ENCODE assay signal across 27 mouse cellular contexts in the genomic region with DNA sequence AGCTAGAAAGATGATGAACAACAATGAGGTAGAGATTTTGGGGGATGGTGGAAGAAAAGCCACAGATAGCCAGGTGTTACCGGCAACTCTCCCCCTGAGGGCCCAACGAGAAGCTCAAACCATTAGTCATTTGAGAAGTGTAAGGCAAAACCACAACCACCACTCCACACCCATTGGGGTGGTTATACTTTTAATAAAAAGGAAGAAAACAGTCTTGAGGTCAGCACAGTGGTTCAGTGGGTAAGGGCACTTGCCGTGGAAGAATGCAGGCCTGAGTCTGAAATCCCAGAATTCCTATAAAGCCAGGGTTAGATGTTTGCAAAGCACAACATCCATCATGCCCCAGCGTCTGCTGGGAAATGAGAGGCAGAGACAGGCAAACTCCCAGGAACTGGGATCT. TPM values are rescaled to one million over a fixed set of nuclear protein-coding genes. Genes with fewer than 3 reads are reported as not detected.
DNase-seq lines count a peak whose midpoint lies in the region; ATAC-seq lines count a peak whose summit lies in the region.
"Had no signal": no experiment of that assay in that cellular context is flagged by ENCODE, and none has a peak within 500 bp of the region (broad histone marks: within the 10 kb centered on the region; RNA-seq: fewer than 3 reads in every experiment).

No protein-coding gene starts in this region.

- H3K27me3 ChIP-seq in neural tube, embryonic 15.5 days (replicated peaks): no peaks in the 10 kb centered on the region
- H3K27me3 ChIP-seq: forebrain, embryonic 15.5 days; limb, embryonic 12.5 days; liver, embryonic 12.5 days; lung, embryonic 15.5 days; midbrain, embryonic 12.5 days had no signal

- H3K9me3 ChIP-seq in neural tube, embryonic 15.5 days (replicated peaks): no peaks in the 10 kb centered on the region
- H3K9me3 ChIP-seq: forebrain, embryonic 15.5 days; limb, embryonic 12.5 days; liver, embryonic 12.5 days; lung, embryonic 15.5 days; midbrain, embryonic 12.5 days had no signal

- H3K4me3 ChIP-seq in neural tube, embryonic 15.5 days (replicated peaks): no peak overlapping the region
- H3K4me3 ChIP-seq: forebrain, embryonic 15.5 days; limb, embryonic 12.5 days; liver, embryonic 12.5 days; lung, embryonic 15.5 days; midbrain, embryonic 12.5 days had no signal

- no peak overlapping the region for H3K27ac ChIP-seq in neural tube, embryonic 15.5 days (replicated peaks)
- H3K27ac ChIP-seq: forebrain, embryonic 15.5 days; limb, embryonic 12.5 days; liver, embryonic 12.5 days; lung, embryonic 15.5 days; midbrain, embryonic 12.5 days had no signal

- no peaks in the 10 kb centered on the region for H3K4me1 ChIP-seq in neural tube, embryonic 15.5 days
- H3K4me1 ChIP-seq: limb, embryonic 12.5 days; lung, embryonic 15.5 days had no signal

- ATAC-seq in activated CD4-positive, CD25-positive, alpha-beta regulatory T cell, adult 4 months: peak; percentile 45
- peak; percentile 79 for ATAC-seq in monocyte, adult 5-6 weeks (replicated peaks; ENCODE audit: insufficient number of reproducible peaks, low FRiP score, low TSS enrichment, poor library complexity, severe bottlenecking)
- no peak for ATAC-seq in neural tube, embryonic 15.5 days (ENCODE audit: low FRiP score)
- ATAC-seq: forebrain, embryonic 15.5 days; liver, embryonic 12.5 days had no signal

- no peak overlapping the region for H3K4me2 ChIP-seq in neural tube, embryonic 15.5 days
- H3K4me2 ChIP-seq: forebrain, embryonic 15.5 days; limb, embryonic 12.5 days; liver, embryonic 12.5 days; lung, embryonic 15.5 days; midbrain, embryonic 12.5 days had no signal

- 78% methylated on average over 4 of the region's 4 CpGs for WGBS in neural tube, embryonic 15.5 days

- DNase-seq in 3134 (ENCODE audit: extremely low read depth, insufficient read length, low spot score): peak; percentile 46
- peak; percentile 25 for DNase-seq in CD4-positive helper T cell, adult 2 months (ENCODE audit: low read depth, low spot score)
- DNase-seq in retina, postnatal 1 day: no peak
- no peak for DNase-seq in layer of hippocampus, adult 9-10 months (ENCODE audit: low spot score)
- DNase-seq: adrenal gland, postnatal 14 days; cerebellum, adult 11 months; cerebellum, postnatal 14 days; embryo, embryonic 11 days; gastrocnemius, postnatal 25 days; kidney, adult 9 months; kidney, postnatal 36 days; lung, postnatal 4 days; thymus, postnatal 25 days had no signal

- H3K9ac ChIP-seq in neural tube, embryonic 15.5 days (replicated peaks): no peak overlapping the region
- H3K9ac ChIP-seq: forebrain, embryonic 15.5 days; limb, embryonic 12.5 days; liver, embryonic 12.5 days; lung, embryonic 15.5 days; midbrain, embryonic 12.5 days had no signal

- H3K36me3 ChIP-seq in neural tube, embryonic 15.5 days: no peaks in the 10 kb centered on the region
- H3K36me3 ChIP-seq: forebrain, embryonic 15.5 days; limb, embryonic 12.5 days; liver, embryonic 12.5 days; lung, embryonic 15.5 days; midbrain, embryonic 12.5 days had no signal

RNA-seq across cellular contexts. Expression of gene Pts, which starts 8.8 kb away (rescaled TPM):
- polyA plus RNA-seq in activated CD4-positive, CD25-positive, alpha-beta regulatory T cell, adult 4 months (2017; shearing (Covaris generic)): 100 to 1,000 TPM; 117 to 121 TPM
- total RNA-seq in monocyte, adult 5-6 weeks (2017): 81.1 to 126 TPM (median 108 TPM) in 3 replicates
- polyA plus RNA-seq in neural tube, embryonic 15.5 days (2015; fragmentation: Nextera tagmentation; extraction: Ambion mirVana): 109 and 113 TPM in 2 replicates

RNA-seq across cellular contexts. Expression of gene Il18, which starts 17.3 kb away (rescaled TPM):
- 1 to 10 TPM; 3.4 to 3.9 TPM for polyA plus RNA-seq in activated CD4-positive, CD25-positive, alpha-beta regulatory T cell, adult 4 months (2017; shearing (Covaris generic))
- total RNA-seq in monocyte, adult 5-6 weeks (2017): 8.6 to 26.9 TPM (median 10.2 TPM) in 3 replicates
- polyA plus RNA-seq in neural tube, embryonic 15.5 days (2015; fragmentation: Nextera tagmentation; extraction: Ambion mirVana): 16.8 and 18.2 TPM in 2 replicates

RNA-seq across cellular contexts. Expression of gene Bco2, which starts 17.7 kb away (rescaled TPM):
- under 1 TPM; 0.45 to 0.56 TPM for polyA plus RNA-seq in activated CD4-positive, CD25-positive, alpha-beta regulatory T cell, adult 4 months (2017; shearing (Covaris generic))
- 1.1 to 1.9 TPM (median 1.5 TPM) in 3 replicates for total RNA-seq in monocyte, adult 5-6 weeks (2017)
- 0.15 and 0.41 TPM in 2 replicates for polyA plus RNA-seq in neural tube, embryonic 15.5 days (2015; fragmentation: Nextera tagmentation; extraction: Ambion mirVana)

RNA-seq across cellular contexts. Expression of gene Tex12, which starts 23.8 kb away (rescaled TPM):
- polyA plus RNA-seq in activated CD4-positive, CD25-positive, alpha-beta regulatory T cell, adult 4 months (2017; shearing (Covaris generic)): not detected
- total RNA-seq in monocyte, adult 5-6 weeks (2017): not detected in 3 replicates
- polyA plus RNA-seq in neural tube, embryonic 15.5 days (2015; fragmentation: Nextera tagmentation; extraction: Ambion mirVana): 0.23 and 0.24 TPM in 2 replicates
- total RNA-seq: adrenal gland, postnatal 14 days; gastrocnemius, postnatal 25 days; layer of hippocampus, postnatal 14 days; left cerebral cortex, postnatal 10 days; neutrophil, adult 5-6 weeks had no signal
- polyA plus RNA-seq: embryonic facial prominence, embryonic 14.5 days; heart, embryonic 16.5 days; intestine, embryonic 14.5 days; limb, embryonic 12.5 days; liver, embryonic 12.5 days; lung, embryonic 15.5 days had no signal

RNA-seq across cellular contexts. Expression of gene Plet1, which starts 43.0 kb away (rescaled TPM):
- under 1 TPM in 1 of 2 experiments, not detected in 1; 0.20 TPM for polyA plus RNA-seq in activated CD4-positive, CD25-positive, alpha-beta regulatory T cell, adult 4 months (2017; shearing (Covaris generic))
- total RNA-seq in monocyte, adult 5-6 weeks (2017): not detected in 3 replicates
- polyA plus RNA-seq in neural tube, embryonic 15.5 days (2015; fragmentation: Nextera tagmentation; extraction: Ambion mirVana): 0.72 and 2.1 TPM in 2 replicates
- total RNA-seq: gastrocnemius, postnatal 25 days; left cerebral cortex, postnatal 10 days had no signal
- polyA plus RNA-seq: forebrain, embryonic 15.5 days had no signal

Comparison
In these comparisons a context has a peak if more than half of its experiments do, and no peak if none do; other contexts are left out.
1. DNase-seq: peak in 3134 (single experiment) and CD4-positive helper T cell, adult 2 months (single experiment); none in retina, postnatal 1 day (single experiment) and layer of hippocampus, adult 9-10 months (single experiment).